Mouse (Mus musculus): Measurements from ENCODE around the gene Abhd6.

Abhd6 gene

GRCm38 (mm10) chr14:8002432-8003092, at the start of gene Abhd6:
Gene Abhd6, plus strand, starts transcription at chr14:8002902.
- DNase-seq (ENCODE audit: extremely low read depth, low read depth, low spot score), result no peak

DNA sequence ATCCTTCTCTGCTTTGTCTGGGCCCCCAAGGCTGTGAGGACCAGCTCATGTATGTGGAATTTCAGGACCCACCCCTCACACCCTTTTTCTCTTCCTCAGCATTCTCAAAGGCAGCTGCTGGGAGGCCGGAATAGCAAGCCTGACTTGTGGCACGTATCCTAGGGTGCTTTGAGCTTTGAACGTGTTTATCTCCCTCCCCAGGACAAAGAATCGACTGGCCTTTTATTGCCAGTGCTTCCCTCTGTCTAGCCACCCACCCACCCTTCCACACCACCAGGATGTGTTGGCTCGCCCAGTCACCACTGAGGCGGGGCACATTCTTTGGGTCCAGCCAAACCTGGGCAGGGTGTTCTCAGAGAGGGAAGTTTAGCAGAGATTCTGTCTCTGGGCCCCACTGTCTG, 48.6 kb upstream of the Abhd6 start:
- no peak for DNase-seq (ENCODE audit: extremely low read depth, low read depth, low spot score)

- no peak for DNase-seq (ENCODE audit: extremely low read depth, low read depth, low spot score)
Observed at GRCm38 (mm10) chr14:7956427-7956826, 46.3 kb upstream of the Abhd6 start.

- DNase-seq (ENCODE audit: extremely low read depth, low read depth, low spot score), result no peak
Observed at GRCm38 (mm10) chr14:7957049-7957448, 45.7 kb upstream of the Abhd6 start, which contains the start of gene Gm45521. Gene Gm45521, plus strand, starts transcription at chr14:7957288.

- DNase-seq (ENCODE audit: extremely low read depth, low read depth, low spot score), result no peak
Observed at GRCm38 (mm10) chr14:7960616-7961015, 42.1 kb upstream of the Abhd6 start.

DNA sequence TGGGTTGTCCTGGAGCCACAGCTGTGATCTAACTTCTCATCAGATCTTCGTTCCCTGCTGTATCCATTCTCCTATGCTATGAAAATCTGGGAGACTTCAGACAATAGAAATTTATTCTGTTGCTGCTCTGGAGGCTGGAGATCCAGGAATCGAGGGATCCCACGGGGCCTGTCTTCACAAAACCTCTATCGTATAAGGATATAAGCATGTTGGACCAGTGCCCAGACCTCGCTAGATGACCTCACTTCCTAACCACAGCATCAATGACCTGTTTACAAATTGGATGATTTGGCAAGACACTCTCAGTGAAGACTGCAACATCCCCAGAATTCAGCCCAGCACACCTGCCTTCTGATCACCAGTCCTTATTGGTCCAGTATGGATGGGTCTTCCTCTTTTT, 41.0 kb upstream of the Abhd6 start:
- no peak for DNase-seq (ENCODE audit: extremely low read depth, low read depth, low spot score)

DNA sequence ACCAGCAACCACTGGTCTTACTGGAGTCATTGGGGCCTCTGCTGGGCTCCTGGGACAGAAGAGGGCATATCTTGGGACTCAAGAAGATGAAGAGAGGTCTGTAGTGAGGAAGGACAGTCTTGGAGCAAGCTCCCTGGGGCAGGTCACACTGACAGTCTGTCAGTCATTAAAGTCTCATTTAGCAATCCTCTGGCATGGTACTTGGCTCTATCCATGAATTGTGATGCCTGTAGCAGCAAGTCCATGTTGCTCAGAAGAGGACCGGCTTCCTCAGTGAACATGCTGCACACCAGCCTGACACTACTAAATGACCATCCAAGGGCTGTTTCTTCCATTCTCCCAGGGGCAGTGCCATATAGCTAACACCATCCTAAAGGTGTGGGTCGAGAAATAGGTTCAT, 40.1 kb upstream of the Abhd6 start:
- peak; percentile 43 for DNase-seq (ENCODE audit: extremely low read depth, low read depth, low spot score)

DNA sequence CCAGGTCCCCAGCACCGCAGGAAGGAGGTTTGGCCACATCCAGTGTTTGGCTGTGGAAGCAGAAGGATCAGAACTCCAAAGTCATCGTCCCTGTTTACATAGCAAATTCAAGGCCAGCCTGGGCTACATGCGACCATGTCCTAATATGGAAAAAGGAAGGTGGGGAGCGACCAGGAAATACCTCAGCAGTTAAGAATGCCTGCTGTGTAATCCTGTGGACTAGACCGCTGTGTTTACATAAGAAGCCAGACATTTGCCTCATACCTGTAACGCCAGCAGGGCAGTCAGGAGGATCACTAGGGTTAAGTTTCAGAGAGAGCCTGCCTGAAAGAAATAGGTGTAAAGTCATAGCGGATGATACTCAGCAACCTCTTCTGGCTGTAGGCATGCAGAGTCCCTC, 39.5 kb upstream of the Abhd6 start:
- no peak for DNase-seq (ENCODE audit: extremely low read depth, low read depth, low spot score)

DNA sequence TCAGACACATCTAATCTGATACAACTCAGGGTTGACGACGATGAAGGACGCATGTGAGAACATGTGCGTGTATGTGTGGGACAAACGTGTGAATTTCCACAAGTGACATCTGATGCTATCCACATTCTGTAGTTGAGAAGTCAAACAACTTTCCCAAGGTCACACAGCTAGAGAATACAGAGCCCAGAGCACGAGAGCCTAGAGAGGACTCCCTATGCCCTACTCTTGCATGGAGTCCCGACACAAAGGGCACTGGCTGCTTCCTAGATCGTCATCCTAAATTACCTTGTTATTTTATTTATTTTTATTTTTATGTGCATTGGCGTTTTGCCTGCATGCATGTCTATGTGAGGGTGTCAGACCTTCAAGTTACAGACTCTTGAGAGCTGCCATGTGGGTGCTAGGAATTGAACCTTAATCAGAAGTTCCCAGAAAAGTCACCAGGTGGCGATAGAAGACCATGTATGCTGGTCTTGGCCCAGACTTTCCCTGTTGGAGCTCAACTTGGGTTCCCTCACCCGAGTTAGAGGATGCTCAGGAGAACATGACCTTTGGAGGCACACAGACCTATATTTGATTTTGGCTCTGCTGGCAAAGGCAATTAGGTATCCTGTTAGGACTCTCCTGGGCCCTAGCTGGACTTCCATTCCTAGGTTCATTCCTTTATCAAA, 38.3 kb upstream of the Abhd6 start:
- no peak for DNase-seq (ENCODE audit: extremely low read depth, low read depth, low spot score)

GRCm38 (mm10) chr14:7971889-7972493, 30.7 kb upstream of the Abhd6 start:
- no peak for DNase-seq (ENCODE audit: extremely low read depth, low read depth, low spot score)

DNA sequence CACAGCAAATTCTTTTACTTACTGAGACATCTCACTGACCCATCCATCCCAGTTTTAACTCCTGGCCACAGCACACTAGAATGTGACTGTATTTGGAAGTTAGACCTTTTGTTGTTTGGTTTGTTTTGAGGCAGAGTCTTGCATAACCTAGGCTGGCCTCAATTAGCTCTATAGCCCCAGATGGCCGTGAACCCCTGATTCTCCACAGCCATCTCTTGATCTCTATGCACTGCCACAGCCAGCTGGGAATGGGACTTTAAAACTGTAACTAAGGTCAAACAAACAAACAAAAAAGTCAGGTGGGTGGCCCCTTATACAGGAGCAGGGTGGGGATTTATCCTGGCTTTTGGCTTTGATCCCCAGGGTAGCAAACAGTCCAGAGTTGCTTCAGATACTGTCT, 28.1 kb upstream of the Abhd6 start:
- DNase-seq (ENCODE audit: extremely low read depth, low read depth, low spot score), result no peak

DNA sequence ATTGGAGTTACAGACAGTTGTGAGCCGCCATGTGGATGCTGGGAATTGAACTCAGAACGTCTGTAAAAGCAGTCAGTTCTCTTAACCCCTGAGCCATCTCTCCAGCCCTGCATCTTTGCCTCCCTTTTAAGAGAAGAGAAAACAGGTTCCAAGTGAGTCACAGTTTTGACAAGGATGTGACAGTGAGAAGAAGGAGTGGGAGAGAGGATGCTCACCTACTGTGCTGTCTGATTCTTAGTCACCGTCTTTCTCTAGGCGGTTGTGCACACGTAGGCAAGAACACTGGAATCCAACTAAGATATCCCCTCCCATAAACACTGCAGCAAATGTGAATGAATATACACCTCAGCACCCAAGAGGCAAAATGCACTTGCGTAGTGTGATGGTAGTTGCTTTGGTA, 27.5 kb upstream of the Abhd6 start:
- DNase-seq (ENCODE audit: extremely low read depth, low read depth, low spot score), result no peak

DNA sequence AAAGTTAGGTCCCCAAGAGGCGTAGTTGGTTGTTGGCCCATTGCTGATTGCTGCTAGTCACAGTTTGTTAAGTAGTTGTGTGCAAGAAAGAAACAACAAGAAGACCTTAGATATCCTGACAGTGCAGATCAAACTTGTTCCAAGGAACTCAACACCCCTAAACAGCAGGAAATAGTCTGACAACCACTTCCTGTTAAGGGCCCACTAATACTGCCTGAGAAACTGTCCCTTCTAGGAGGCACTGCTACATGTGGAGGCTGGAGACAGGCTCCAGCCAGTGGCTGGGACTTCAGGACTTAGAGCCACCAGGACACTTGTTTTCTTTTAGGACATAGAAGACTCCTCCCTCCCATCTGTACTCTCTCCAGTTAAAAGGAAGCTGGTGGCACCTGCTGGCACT, 25.2 kb upstream of the Abhd6 start:
- DNase-seq (ENCODE audit: extremely low read depth, low read depth, low spot score), result no peak

- DNase-seq (ENCODE audit: extremely low read depth, low read depth, low spot score), result no peak
Observed at GRCm38 (mm10) chr14:7978183-7978582, 24.5 kb upstream of the Abhd6 start.

GRCm38 (mm10) chr14:7981226-7981625, 21.5 kb upstream of the Abhd6 start:
- DNase-seq (ENCODE audit: extremely low read depth, low read depth, low spot score), result peak; percentile 88

GRCm38 (mm10) chr14:7986913-7987312, 15.8 kb upstream of the Abhd6 start:
- DNase-seq (ENCODE audit: extremely low read depth, low read depth, low spot score), result no peak

DNA sequence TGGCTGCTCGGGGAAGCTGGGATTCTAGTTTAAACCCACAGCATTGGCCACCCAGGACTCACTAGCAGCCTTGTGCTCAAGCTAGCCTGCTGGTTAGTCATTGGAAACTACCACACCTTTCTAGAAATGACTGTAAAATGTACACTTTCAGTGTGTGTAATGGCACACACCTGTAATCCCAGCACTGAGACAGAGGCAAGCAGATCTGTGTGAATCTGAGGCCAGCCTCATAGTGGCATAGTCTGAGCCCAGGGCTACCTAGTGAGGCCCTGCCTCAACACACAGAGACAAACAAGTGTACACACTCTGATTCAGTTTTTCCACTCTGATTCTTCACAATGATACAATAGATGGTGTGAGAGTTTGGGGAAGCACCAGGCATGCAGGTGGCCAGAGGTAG, 13.3 kb upstream of the Abhd6 start:
- no peak for DNase-seq (ENCODE audit: extremely low read depth, low read depth, low spot score)

GRCm38 (mm10) chr14:7989961-7990360, 12.7 kb upstream of the Abhd6 start:
- no peak for DNase-seq (ENCODE audit: extremely low read depth, low read depth, low spot score)

GRCm38 (mm10) chr14:7991108-7991776, 11.5 kb upstream of the Abhd6 start:
- no peak for DNase-seq (ENCODE audit: extremely low read depth, low read depth, low spot score)

DNA sequence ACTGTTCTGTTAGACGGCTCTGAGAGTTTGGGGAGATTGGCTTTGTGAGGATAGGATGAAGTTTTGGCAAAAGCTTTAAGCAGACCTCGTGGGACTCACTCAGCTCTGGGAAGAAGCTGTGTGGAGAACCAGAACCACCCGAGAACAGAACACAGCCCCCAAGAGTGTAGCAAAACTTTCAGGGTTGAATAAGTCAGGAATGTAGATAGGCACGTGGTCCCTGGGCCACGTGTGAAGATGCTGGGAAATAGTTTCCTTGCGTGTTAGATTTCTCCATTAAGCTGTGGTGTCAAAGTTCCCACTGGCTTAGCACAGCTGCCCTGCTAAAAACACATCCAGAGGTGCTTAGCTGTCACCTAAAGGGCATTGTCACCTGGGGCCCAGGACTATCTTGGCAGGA, 10.5 kb upstream of the Abhd6 start:
- no peak for DNase-seq (ENCODE audit: extremely low read depth, low read depth, low spot score)

GRCm38 (mm10) chr14:7994271-7994767, 8.4 kb upstream of the Abhd6 start, which contains the start of gene Dnase1l3:
Gene Dnase1l3, minus strand, starts transcription at chr14:7994573.
- DNase-seq (ENCODE audit: extremely low read depth, low read depth, low spot score), result no peak

All from fat pad, adult 2 months (tissue).